Mouse (Mus musculus): ENCODE results near the gene Gpd1l.
"Not testable (repeated sequence)": the region's sequence is repeated elsewhere in the genome, so short reads cannot be mapped to it uniquely, and the experiment has no call there.

The Gpd1l gene

GRCm38 (mm10) chr9:114933723-114934171 is at the start of gene Gpd1l:
TSS of gene Gpd1l (minus strand) at chr9:114933987.
- DNase-seq = peak; percentile 98

DNA sequence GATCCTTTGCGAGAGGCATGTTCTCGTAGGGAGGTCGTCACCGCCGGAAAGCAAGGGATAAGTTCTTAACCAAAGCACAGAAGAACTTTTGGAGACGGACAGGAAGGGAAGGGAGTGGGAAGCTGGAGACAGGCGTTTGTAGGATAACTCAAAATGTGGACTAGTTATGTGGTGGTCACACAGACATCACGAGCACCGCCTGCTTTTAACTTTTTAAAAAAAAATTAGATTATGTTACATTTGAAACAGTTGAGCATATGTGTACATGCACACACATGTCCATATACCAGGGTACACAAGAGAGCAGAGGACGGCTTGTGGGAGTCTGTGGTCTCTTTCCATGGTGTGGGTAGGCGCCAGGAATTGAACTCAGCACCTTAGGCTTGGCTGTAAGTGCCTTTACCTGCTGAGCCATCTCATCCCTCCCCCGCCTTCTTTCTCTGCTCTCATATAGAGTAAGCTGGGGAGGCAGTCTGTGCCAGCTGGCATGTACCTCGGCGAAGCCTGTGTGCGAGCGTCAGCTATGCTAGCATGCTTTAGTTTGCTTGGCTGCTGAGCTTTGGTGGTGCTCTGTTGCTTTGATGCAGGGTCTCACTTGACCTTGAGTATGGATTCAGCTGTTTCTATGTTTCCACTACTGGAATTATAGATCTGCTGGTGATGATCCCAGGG is 49.0 kb upstream of the Gpd1l start, which contains the start of gene Rps27rt:
Rps27rt (minus strand) TSS at position 51 of the 672 bp plus-strand sequence.
- no peak for DNase-seq

- DNase-seq = no peak
These were observed 46.2 kb upstream of the Gpd1l start for GRCm38 (mm10) chr9:114979969-114980368.

DNA sequence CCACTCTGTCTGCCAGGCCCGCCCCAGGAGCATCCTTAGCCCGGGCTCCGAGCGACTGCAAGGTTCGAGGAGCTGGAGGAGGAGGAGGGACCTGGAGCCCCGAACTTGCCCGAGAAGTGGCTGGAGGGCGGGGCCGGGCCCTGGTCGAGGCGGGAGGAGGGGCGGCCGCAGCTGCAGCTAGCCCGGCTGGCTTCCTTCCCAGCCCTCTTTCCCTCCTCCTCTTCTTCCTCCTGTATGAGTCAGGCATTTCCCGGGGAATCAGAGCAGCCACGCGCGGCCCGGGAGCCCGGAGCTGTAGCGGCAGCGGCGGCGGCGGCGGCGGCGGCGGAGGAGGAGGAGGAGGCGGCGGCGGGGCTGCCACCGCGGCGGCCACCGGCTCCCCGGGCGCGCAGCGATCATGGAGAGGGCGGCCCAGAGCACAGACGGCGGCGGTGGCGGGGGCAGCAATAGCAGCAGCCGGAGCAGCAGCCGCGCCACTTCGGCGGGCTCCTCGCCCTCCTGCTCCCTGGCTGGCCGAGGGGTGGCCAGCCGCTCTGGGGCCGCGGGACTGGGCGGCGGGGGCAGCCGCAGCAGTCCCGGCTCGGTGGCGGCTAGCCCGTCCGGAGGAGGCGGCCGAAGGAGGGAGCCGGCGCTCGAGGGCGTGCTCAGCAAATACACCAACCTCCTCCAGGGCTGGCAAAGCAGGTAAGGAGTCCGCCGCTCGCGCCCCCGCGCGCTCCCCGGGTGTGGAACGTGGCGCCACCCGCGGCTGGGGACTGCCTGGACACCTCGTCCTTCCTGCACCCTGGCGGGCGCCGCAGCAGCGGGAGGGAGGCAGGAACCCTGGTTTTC is 44.7 kb upstream of the Gpd1l start, which contains the start of gene Osbpl10:
Osbpl10 (plus strand) TSS at position 289 of the 831 bp plus-strand sequence.
- peak; percentile 94 for DNase-seq

- DNase-seq = no peak
These were observed 43.9 kb upstream of the Gpd1l start for GRCm38 (mm10) chr9:114977461-114978280.

GRCm38 (mm10) chr9:114966286-114966685 is 32.5 kb upstream of the Gpd1l start:
- DNase-seq = not testable (repeated sequence)

GRCm38 (mm10) chr9:114964093-114964492 is 30.3 kb upstream of the Gpd1l start:
- DNase-seq = no peak

DNA sequence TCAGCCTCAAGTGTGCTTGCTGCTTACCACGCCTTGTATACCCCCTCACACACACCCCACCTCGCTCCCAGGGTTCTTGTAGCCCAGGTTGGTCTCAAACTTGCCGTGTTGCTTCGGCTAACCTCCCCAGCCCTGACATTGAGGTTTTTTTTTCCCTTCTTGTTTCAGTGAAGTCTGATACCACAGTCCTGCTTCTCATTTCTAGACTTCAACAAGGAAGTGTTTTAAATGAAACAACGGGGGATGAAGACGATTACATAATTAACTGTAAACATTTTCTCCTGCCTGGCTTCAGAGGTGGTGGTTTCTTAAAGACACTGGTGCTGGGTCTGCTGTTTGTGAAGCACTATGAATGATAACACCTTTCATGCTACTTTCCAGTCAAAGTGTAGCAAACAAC is 27.1 kb upstream of the Gpd1l start:
- DNase-seq = no peak

- no peak for DNase-seq
These were observed 26.4 kb upstream of the Gpd1l start for GRCm38 (mm10) chr9:114960043-114960789.

DNA sequence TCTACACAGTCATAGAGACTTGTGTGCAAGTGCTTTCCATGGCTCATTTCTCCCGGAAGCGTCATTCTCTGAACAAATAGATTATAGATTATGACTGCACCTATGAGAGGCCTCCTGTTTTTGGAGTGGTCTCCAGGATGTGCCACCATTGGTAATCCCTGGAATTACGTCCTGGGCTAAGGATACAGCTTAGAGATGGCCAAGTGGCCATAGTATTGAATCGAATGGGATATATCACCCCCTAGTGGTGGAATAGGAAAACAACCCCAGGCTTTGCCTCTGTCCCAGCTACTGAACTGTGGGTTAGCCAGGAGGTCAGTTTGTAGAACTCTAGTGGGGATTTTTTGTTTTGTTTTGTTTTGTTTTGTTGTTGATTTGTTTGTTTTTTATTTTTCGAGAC is 23.2 kb upstream of the Gpd1l start:
- peak; percentile 39 for DNase-seq

GRCm38 (mm10) chr9:114955340-114955739 is 21.6 kb upstream of the Gpd1l start:
- DNase-seq = no peak

GRCm38 (mm10) chr9:114952866-114953265 is 19.1 kb upstream of the Gpd1l start:
- no peak for DNase-seq

DNA sequence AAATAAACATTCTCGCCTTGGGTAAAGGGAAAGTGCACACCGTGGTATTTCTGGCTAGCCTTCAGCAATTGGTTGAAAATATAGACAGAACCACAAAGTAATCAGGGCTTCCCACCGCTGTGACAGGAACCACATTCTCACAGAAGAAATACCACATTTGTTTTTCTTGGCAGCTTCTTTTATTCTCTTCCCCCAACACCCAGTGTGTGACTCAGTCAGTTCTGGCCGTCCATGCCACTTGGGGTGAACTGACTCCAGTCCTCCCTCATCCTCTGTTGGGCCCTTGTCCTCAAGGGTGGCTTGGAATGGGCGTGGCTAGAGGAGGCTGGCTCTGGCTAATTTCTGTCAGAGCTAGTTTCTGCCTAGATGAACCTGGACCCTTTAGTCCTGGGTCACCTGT is 14.6 kb upstream of the Gpd1l start:
- peak; percentile 26 for DNase-seq

DNA sequence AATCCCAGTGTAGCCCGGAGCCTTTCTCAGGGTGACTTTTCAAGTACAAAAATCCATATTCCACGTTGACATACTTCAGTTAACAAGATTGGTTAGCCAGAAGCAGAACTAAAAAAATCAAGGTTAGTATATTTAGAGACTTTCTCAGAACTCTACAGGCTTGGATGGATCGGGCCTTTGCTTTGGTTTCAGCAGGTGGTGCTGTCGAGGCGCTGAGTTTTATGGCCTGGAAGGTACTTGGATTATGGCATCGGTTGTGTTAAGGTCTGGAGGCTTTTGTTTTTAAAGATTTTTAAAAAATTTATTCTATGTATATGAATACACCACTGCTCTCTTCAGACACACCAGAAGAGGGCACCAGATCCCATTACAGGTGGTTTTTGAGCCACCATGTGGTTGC is 11.8 kb upstream of the Gpd1l start:
- DNase-seq = no peak

DNA sequence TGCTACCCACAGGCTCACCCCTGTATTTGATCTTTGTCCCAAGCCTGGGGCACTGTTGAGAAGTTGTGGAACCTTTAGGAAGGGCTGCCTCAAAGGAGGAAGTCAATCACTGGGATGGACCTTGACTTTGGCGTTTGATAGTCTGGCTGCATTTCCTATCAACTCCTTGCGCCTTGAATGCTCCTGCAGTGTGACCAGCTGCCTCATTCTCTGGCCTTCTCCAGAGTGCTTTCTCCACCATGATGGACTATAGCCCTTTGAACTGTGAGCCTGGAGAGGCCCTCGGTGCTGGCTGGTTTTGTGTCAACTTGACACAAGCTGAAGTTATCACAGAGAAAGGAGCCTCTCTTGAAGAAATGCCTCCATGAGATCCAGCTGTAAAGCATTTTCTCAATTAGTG is 10.9 kb upstream of the Gpd1l start:
- no peak for DNase-seq

DNA sequence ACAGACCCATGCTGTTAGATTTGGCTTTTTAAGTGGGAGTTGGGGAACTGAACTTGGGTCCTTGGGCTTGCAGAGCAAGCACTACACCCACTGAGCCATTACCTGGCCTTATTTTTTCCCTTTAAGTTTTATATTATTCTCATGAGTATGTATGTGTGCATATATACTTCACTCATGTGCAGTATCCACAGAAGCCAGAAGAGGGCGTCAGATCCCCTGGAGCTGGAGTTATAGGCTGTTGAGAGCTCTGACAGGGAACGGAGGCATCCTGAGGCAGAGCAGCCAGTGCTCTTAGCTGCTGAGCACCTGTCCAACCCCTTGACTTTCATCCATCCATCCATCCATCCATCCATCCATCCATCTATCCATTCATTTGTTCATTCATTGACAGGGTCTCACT is 2.9 kb upstream of the Gpd1l start:
- no peak for DNase-seq

DNA sequence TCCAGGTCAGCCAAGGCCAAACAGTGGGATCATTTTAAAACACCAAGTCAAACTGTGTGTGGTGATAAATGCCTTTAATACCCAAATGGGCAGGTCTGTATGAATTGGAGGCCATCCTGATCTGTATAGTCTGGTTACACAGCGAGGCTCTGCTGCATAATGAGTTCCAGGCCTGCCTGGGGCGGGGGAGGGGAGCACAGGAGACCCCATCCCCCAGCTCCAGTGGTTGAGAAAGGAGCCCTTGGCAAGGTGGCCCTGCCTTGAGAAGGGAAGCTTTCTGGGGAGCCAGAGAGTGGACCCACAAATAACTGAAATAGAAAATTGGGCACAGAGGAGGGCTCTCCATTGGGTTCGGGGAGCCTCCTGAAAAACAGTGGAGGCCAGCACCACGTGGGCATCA is 1.5 kb upstream of the Gpd1l start:
- no peak for DNase-seq

DNA sequence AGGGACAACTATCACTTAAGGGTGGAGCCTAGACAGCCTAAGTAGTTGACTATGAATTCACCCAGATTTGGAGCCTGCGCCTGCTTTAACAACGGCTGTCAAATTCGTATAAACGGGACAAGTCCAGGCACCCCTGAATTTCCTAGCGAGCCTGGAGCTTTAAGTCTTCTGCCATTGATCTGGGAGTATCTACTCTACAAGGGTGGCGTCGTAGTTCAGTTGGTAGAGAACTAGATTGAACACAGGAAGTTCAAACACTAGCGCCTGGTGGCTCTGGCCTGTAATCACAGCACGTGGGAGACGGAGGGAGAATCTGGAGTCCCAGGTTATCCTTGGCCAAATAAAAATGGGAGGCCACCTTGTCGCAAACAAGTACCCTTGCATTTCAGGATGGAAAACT is 444 bp upstream of the Gpd1l start:
- DNase-seq = no peak

- DNase-seq = no peak
These were observed 607 bp downstream of the Gpd1l start for GRCm38 (mm10) chr9:114933037-114933722.

DNA sequence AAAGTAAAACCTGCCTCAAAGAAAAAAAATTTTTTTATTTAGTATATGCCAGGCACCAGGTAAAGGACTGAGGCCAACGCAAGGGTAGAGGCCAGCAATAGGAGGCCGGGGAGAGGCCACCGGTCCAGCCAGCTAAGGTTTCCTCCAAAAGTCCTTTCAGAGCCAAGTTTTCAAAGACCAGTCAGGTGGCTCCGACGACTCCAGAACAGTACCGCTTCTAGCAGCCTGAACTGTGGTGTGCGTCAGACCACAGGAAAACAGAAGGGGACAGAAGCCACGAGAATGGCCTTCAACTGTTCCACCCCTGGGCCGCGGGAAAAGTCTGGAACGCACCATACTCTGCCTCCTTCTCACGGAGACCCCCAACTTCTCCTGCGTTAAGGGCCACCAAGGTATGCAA is 1.2 kb downstream of the Gpd1l start:
- peak; percentile 37 for DNase-seq

- DNase-seq = peak; percentile 63
These were observed 3.2 kb downstream of the Gpd1l start for GRCm38 (mm10) chr9:114930464-114931090.
